ENCODE assay signal across 16 mouse cellular contexts in genomic region chr17:72144461-72144860, GRCm38 (mm10).
"Had no signal": no experiment of that assay in that cellular context is flagged by ENCODE, and none has a peak within 500 bp of the region (broad histone marks: within the 10 kb centered on the region; RNA-seq: fewer than 3 reads in every experiment).

No protein-coding gene starts in this region.

- H3K4me1 ChIP-seq: limb, embryonic 15.5 days; liver, embryonic 12.5 days; stomach, embryonic 15.5 days had no signal

- ATAC-seq: intestine, postnatal 0 days; liver, embryonic 12.5 days had no signal

- H3K9ac ChIP-seq: limb, embryonic 15.5 days; liver, embryonic 12.5 days; lung, embryonic 14.5 days; stomach, embryonic 15.5 days had no signal

- H3K4me2 ChIP-seq: limb, embryonic 15.5 days; liver, embryonic 12.5 days; lung, embryonic 14.5 days; midbrain, embryonic 11.5 days; stomach, embryonic 15.5 days had no signal

- H3K9me3 ChIP-seq: limb, embryonic 15.5 days; liver, embryonic 12.5 days; stomach, embryonic 15.5 days had no signal

- H3K36me3 ChIP-seq: limb, embryonic 15.5 days; liver, embryonic 12.5 days; stomach, embryonic 15.5 days had no signal

- DNase-seq: kidney, adult 8-10 months; kidney, postnatal 36 days; left cerebral cortex, postnatal 4 days; lung, embryonic 14.5 days; lung, postnatal 10 days; lung, postnatal 4 days; right cerebral cortex, postnatal 14 days; thymus, adult 2 months; thymus, postnatal 25 days had no signal

- H3K27me3 ChIP-seq: limb, embryonic 15.5 days; liver, embryonic 12.5 days; stomach, embryonic 15.5 days had no signal

- H3K4me3 ChIP-seq: layer of hippocampus, adult 2 months; limb, embryonic 15.5 days; liver, embryonic 12.5 days; stomach, embryonic 15.5 days had no signal

- H3K27ac ChIP-seq: kidney, postnatal 0 days; layer of hippocampus, adult 2 months; limb, embryonic 15.5 days; liver, embryonic 12.5 days; stomach, embryonic 15.5 days had no signal
